Mouse (Mus musculus) gastrocnemius, postnatal 14 days (tissue): ENCODE measurements around the gene Coq10b. TPM values are rescaled to one million over a fixed set of nuclear protein-coding genes. Genes with fewer than 3 reads are reported as not detected.
"Not testable (repeated sequence)": the region's sequence is repeated elsewhere in the genome, so short reads cannot be mapped to it uniquely, and the experiment has no call there.

Source experiments
- DNase-seq: peaks from one replicate; pipeline ENCODE4 v3.0.0; 2021; ENCODE audit warnings: mixed read lengths
- intact Hi-C: fragments of 180-260 bp; cut with DNase I; formaldehyde crosslinking; loops from one replicate; pipeline ENCODE4 v1.15.1; 2025; ENCODE audit warnings: low total_unique reads
- total RNA-seq, 2 experiments: library from RNA; stranded (reverse); gene quantifications; 2 replicates each; pipeline ENCODE4 v1.2.3; 2021

Coq10b gene
- total RNA-seq, 2 experiments from 2014 or later: 7.8 to 9.5 TPM

DNA sequence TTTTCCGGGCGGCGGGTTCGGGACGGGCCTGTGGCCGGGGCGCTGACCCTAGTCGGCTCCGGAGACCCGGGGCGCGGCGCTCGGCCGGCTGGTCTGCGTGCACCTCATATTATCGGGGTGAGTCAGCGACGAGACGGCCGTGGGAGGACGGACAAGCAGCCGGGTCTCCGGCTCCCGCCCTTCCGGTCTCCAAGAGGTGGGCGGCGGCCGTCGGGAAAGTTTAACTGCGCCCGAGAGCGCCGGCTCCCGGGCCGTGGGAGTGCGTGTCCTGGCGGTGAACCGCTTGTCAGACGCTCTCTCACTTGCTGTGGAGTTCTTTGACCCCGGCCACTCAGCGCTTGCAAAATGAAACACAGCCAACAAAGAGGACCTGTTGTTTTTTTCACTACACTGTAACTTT lies 435 bp downstream of the Coq10b start:
- DNase-seq: peak; percentile 83
- intact Hi-C loops: no loop called here

DNA sequence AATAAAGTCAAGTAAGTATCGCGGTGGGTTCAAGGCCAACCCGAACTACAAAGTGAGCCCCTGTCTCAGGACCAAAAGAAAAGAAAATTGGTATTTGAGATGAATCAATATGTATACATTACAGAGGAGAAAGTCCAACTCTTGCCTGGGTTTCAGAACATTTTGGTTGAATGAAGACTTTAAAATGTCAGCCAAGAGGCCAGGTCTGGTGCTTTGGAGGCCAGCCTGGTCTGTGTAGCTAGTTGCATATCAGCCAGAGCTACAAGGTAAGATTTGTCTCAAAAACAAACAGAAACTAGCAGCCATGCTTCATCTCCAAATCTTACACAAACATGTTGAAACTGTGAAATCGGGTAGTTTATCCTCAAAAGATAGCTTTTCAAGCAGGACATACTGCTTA lies 1.0 kb downstream of the Coq10b start:
- intact Hi-C loops: no loop called here
- DNase-seq: no peak

DNA sequence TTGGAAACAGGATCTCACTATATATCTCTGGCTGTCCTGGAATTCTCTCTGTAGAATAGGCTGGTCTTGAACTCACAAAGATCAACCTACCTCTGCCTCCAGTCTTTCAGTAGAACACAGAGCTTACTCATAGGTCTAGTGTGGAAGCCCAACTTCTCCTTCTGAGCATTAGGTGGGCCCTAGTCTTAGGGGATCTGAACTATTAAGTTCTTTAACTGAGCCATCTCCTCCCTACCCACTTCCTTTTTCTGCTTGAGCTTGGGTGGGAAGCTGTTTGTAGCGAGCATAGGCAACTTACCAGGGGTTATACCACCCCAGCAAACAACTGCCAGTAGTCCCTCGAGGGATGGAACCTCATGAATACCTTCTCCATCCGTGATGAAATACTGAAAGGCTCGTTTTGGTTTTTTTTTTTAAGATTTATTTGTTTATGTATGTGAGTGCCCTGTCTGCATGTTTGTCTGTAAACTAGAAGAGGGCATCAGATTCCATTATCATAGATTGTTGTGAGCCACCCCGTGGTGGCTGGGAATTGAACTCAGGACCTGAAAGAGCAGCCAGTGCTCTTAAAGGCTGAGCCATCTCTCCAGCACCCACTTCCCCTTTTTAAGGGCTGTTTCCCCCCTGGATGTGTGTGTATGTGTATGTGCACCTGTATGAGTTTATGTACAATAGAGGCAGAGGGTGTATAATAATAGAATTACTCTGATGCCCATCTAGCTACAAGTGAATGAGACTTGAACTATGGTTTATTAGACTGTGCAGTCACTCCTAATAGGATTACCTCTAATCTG lies 2.9 kb downstream of the Coq10b start:
- DNase-seq: no peak
- intact Hi-C loops: no loop called here

DNA sequence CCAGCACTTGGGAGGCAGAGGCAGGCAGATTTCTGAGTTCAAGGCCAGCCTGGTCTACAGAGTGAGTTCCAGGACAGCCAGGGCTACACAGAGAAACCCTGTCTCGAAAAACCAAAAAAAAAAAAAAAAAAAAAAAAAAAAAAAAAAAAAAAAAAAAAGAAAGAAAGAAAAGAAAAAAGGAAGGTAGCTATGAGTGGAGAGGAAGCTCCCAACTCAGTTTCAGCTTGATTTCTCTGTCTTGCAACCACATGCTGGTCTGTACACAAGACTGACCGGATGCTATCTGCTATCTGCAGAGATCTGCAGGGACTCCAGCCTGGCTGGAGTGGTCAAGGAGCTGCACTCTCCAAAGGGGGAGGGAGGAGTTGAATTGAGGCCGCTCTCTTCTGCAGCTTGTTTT lies 5.8 kb downstream of the Coq10b start:
- intact Hi-C loops: not testable (repeated sequence)

DNA sequence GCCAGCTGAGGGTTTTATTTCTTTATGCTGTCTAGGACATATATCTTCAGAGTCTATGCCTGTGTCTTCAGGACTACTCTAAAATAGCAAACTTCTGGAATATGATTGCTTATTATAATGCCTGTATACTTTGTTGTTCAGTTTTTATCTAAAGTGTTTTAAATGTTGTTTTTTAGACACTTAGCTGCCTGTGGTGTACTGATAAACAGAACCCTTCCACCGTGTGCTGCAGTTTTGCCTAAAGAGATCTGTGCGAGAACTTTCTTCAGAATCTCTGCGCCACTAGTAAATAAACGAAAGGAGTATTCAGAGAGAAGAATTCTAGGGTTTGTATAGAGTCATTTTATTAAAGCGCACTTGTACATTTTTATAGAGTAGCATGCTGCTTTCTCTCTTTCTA lies 8.5 kb downstream of the Coq10b start:
- DNase-seq: no peak
- intact Hi-C loops: no loop called here

More for the DNA sequence above, 5.8 kb downstream of the Coq10b start:
- not testable (repeated sequence) for DNase-seq

DNA sequence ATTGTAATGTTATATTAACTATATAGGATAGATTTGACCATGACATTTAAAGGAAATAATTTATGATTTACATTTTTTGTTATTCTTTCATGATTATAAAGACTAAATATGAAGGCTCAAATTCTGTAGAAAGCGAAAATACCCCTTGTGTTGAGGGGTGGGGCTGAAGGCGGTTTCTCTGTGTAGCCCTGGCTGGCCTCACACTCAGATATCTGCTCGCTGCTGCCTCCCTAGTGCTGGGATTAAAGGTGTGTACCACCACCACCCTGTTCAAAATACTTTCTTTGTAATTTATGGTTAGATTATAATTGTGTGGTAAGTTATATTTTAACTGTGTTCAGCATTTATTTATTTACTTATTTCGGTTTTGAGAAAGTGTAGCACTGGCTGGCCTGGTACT lies 9.2 kb downstream of the Coq10b start:
- intact Hi-C loops: no loop called here
- no peak for DNase-seq

DNA sequence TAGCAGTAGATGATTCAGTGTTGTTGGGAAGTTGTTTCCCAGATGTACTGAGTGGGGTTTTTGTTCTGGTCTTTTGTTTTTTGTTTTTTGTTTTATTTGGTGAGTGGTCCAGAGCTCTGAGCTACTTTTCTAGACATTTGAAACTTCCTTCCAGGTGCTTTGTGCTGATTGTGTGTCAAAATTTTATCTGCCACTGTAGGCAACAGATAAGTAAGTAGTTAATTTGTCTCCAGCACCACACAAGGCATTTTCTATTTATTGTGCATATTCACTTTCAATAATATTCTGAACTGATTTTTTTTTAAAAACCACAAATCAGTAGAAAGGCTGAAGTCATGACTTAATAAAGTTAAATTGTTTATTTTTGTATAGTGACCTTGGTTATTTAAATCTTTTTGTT lies 19.8 kb downstream of the Coq10b start:
- intact Hi-C loops: not testable (repeated sequence)

DNA sequence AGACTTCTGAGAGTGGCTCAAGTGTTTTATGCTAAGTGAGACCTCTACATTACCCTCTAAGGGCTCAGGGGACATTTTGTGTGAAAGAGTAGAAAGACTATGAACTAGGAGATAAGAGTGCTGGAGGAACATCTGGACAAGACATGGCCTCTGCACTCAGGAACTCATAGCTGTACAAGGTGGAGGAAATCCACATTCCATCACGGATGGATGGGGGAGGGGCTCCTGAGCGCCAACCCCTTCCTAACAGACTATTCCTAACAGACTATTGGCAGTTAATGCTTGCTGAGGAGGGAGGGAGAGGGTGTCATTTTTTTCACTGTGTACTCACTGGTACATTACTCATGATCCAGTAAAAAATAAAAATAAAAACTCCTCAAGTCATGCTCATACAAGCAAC lies 22.2 kb downstream of the Coq10b start:
- no peak for DNase-seq
- intact Hi-C loops: no loop called here

More for the DNA sequence above, 19.8 kb downstream of the Coq10b start:
- not testable (repeated sequence) for DNase-seq

GRCm38 (mm10) chr1:55075652-55076394 lies 23.3 kb downstream of the Coq10b start:
- intact Hi-C loops: no loop called here
- no peak for DNase-seq

DNA sequence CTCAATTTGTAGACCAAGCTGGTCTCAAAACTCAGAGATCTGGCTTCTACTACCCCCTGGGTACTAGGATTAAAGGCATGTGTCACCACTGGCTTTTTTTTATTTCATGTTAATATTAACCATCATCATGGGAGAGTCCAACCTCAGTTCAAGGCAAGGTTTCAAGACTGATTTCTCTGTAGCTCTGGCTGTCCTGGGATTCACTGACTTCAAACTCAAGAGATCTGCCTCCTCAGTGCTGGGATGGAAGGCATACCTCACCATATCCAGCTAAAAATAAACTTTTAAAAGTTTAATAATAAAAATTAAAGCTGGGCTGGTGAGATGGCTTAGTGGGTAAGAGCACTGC lies 23.8 kb downstream of the Coq10b start:
- intact Hi-C loops: no loop called here
- no peak for DNase-seq

GRCm38 (mm10) chr1:55076849-55077516 lies 24.4 kb downstream of the Coq10b start:
- intact Hi-C loops: no loop called here
- no peak for DNase-seq

- intact Hi-C loops: no loop called here
- DNase-seq: no peak
Observed at GRCm38 (mm10) chr1:55079677-55080076, 27.1 kb downstream of the Coq10b start.

DNA sequence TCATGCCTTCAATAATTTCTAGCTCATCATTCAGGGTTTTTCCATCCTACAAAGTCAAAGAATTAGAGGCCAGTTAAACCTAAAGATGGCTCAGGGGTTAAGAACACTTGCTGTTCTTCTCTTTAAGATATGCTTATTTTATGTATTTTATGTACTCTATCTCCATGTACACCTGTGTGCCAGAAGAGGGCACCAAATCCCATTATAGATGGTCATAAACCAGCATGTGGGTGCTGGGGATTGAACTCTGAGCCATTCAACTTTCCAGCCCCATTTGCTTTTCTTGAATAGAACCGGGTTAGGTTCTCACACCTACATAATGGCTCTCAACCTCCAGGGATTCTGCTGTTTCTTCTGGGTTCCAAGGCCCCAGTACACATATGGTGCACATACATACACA lies 29.5 kb downstream of the Coq10b start:
- intact Hi-C loops: no loop called here
- no peak for DNase-seq

DNA sequence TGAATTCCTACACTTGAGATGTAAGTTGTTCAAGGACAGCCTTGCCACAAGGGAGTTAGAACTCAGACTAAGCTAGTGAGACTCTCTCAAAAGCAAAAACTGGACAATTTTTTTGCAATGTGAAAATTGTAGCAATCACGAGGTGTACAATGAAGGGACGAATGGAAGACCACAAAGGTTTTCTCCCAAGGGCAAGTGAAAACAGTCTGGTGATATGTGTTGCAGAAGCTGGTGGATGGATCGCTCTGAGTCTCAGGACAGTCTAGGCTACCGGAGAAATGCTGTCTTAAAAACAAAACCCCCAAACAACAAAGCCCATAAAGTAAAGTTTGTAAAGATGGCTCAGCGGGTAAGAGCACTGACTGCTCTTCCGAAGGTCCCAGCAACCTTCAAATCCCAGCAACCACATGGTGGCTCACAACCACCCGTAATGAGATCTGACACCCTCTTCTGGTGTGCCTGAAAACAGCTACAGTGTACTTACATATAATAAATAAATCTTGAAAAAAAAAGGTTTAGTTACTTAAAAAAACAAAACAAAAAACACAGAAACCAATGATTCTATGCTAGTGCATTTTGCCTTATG lies 33.3 kb downstream of the Coq10b start:
- DNase-seq: no peak

DNA sequence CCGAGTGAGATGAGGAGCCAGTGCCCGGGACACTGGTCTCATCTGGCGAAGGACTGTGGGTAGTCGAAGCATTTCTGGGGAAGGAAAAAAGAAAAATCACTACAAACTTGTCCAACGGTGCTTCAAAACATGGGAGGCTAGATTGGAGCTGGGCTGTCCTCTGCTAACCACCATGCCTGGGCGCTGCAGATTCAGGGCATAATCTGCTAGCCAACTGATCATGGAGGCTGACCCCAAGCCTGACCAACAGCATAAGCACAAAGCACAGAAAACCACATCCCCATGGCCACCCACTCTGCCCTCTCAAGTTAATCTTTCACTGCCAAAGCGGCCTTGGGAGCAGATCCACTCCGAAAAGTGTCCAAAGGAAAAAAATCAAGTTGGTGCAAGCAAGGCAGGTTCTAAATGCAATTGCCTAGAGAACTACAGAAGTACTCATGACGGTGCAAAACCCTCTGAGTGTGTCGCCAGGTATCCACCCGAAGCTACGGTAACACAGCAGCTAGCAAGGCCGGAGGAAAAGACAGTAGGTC lies 34.4 kb downstream of the Coq10b start:
- no peak for DNase-seq
- intact Hi-C loops: no loop called here

More for the DNA sequence above, 33.3 kb downstream of the Coq10b start:
- intact Hi-C loops: no loop called here

DNA sequence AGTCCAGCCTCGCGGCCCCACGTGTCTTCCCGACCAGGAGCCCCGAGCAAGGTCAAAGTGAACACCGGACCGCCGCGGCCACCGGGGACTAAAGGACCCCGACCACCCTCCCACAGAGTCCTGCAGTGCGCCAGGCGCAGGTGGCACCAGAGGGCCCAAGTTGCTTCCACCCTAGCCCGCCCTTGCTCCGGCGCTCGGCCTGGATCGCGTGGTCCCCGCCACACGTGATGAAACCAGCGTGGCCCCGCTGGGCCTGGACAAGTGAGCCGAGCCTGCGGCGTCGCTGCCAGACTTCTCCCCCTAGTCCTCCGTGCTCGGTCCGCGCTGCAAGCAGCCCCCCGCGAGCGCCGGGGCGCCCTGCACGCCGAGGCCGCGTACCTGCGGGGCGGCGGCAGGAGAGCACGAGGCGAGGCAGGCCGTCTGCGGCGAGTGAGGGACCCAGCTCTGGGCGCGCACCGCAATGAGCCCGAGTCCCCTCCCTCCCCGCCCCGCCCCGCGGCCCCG lies 34.9 kb downstream of the Coq10b start:
- DNase-seq: peak; percentile 79
- intact Hi-C loops: no loop called here

DNA sequence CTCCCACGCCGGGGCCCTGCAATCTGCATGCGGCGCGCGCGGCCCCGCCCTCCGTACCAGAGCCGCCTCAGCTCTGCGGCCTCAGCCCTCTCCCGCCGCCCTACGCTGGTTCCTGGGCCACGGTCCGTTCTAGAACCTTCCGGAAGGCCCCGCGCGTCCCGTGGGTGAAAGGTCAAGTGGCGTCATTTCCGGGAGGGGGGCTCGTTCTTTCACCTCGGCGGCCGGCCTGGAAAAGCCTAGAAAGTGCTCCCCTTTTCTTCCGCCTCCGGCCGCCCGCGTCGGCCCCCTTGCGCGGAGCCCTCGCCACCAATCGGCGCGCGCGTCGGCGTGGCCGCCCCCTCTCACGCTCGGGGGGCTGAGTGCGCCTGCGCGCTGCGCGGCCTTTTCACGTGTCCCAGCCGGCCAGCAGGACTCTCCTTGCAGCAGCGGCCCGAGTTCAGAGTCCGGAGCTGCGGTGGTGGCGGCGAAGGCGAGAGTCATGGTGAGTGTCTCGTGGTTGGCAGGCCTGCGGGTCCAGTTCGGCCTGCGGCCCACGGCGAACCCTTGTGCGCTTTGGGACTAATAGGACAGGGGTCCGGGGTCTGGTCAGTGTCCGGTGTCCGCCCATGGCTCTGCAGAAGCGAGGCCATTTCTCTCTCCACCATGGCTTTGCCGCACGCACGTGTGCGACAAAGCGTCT lies 35.5 kb downstream of the Coq10b start, which contains the start of the genes Hspe1 and Hspd1:
Gene Hspe1, plus strand, starts transcription at position 201 of the 679 bp plus-strand sequence.
Gene Hspd1, minus strand, starts transcription at position 312 of the 679 bp plus-strand sequence.
- DNase-seq: peak; percentile 99
- intact Hi-C loops: no loop called here

GRCm38 (mm10) chr1:55088611-55089497 lies 36.3 kb downstream of the Coq10b start:
- intact Hi-C loops: no loop called here
- no peak for DNase-seq
